Mouse (Mus musculus) lung, postnatal 4 days (tissue): Measurements from ENCODE around the gene Gsx2.

Experiments
- DNase-seq, 2 experiments: peaks; one replicate each; pipeline ENCODE4 v3.0.0; 2021

The Gsx2 gene

GRCm38 (mm10) chr5:75077051-75077380 lies 1.6 kb downstream of the Gsx2 start:
- no peak for DNase-seq

- no peak for DNase-seq
These were observed 4.2 kb downstream of the Gsx2 start for GRCm38 (mm10) chr5:75079564-75079963.

DNA sequence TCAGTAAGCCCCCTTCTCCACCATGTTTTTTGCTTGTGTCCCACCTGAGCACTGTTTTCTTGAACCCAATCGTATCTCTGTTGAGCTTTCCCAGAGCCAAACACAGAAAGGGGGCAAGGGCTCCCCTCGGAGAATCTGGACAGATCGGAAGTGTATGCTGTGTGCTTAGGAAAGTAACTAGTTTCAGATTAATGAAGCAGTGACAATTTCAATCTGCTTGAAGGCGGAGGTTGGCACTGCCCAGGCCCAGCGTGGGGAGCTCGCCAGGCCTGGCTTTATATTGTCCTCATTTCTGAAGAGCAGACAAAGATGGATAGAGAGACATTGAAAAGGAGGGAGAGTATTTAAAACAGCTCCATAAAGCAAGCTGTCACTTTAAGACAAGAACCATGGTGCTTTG lies 7.0 kb downstream of the Gsx2 start:
- no peak for DNase-seq

GRCm38 (mm10) chr5:75083061-75083460 lies 7.7 kb downstream of the Gsx2 start:
- DNase-seq: no peak

DNA sequence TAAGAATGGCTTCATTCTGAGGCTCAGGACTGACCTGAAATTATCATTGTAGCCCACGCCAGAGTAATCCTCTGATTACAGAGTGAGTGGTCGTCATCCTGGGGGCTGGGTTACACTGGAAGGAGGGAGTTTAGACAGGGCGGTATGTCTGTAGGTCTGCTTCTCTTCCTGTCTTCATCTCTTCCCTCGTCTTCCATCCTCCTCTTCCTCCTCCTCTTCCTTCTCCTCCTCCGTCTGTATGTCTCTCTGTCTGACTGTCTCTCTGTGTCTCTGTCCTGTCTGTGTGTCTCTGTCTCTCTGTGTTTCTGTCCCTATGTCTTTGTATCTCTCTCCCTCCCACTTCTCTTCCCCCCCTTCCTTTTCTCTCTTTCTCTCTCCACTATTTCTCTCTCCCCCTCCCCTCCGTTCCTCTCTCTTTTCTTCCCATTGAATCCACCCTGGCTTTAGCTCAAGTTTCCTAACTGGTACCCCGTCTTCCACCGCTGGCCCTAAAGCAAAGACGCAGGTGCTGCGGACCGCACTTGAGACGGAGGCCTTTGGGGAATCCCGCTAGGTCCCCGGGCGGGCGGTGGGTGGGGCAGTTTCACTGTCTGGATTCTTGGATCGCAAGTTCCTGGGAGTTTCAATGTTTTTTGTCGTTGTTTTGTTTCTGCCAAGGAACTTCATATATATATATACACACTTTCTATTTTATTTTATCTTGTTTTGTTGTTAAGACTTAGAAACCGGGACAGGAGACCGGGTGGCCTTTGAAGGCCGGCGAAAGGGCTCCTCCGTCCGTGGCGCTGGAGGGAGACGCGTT lies 8.4 kb downstream of the Gsx2 start:
- no peak for DNase-seq

GRCm38 (mm10) chr5:75084393-75084870 lies 9.0 kb downstream of the Gsx2 start:
- no peak for DNase-seq

- no peak for DNase-seq
These were observed 9.6 kb downstream of the Gsx2 start for GRCm38 (mm10) chr5:75084871-75085520.

GRCm38 (mm10) chr5:75085521-75085875 lies 10.1 kb downstream of the Gsx2 start:
- no peak for DNase-seq

GRCm38 (mm10) chr5:75085906-75086305 lies 10.5 kb downstream of the Gsx2 start:
- no peak for DNase-seq

- no peak for DNase-seq
These were observed 31.1 kb downstream of the Gsx2 start for GRCm38 (mm10) chr5:75106511-75106910.

DNA sequence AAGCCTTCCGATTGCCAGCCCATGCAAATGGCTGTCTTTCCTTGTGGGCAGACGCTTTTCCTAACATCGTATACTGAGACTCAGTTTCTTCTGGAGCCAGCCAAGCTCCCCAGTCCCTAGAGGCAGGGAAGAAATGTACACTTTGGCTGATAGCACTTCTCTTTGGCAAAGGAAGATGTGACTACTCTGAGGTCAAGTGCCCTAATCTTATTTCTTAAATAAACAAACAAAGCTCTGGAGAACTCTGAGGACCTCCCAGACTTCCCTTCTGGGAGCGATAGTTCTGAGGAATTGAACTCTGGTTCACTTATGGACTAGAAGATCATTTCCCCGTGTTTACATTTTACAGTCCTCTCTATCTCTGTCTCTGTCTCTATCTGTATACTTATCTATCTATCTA lies 34.0 kb downstream of the Gsx2 start:
- DNase-seq: no peak

DNA sequence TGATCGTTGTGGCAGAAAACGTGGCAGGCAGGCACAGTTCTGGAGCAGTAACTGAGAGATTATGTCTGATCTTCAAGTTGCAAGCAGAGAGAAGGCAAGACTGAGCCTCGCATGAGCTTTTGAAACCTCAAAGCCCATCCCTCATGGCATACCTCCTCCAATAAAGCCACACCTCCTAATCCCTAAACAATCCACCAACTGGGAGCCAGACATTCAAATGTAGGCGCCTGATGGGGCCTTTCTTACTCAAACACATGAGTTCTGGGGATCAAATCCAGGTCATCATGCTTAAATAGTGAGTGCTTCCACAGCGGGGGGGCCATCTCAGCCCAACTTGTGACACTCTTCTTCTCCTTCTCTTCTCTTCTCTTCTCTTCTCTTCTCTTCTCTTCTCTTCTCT lies 36.4 kb downstream of the Gsx2 start:
- DNase-seq: no peak

DNA sequence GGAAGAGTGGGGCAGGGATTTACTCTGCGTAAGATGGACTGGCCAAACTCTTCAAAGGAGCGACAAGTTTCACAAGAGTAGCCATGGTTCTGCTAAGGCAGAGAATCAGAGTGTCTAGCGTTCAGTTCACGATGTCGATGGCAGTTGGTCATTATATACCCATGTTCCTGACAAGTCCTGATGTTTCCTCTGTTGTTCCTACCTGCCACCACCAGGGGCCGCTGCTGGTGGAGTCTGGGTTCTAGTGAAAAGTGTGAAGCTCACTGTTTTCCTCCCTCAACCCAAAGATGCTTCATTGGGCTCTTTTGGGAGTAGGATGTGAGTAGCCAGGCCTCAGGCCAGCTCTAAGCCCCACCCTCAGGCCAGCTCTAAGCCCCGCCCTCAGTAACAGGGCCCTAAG lies 43.4 kb downstream of the Gsx2 start:
- no peak for DNase-seq

GRCm38 (mm10) chr5:75121646-75122045 lies 46.2 kb downstream of the Gsx2 start:
- DNase-seq: peak; percentile 8 to 22
